In genomic region chr19:4005091-4005490, GRCm38 (mm10) we compare ENCODE assay signal across 37 mouse cellular contexts. TPM values are rescaled to one million over a fixed set of nuclear protein-coding genes. Genes with fewer than 3 reads are reported as not detected.
DNase-seq lines count a peak whose midpoint lies in the region; ATAC-seq and TF ChIP-seq lines count a peak whose summit lies in the region.
"Had no signal": no experiment of that assay in that cellular context is flagged by ENCODE, and none has a peak within 500 bp of the region (broad histone marks: within the 10 kb centered on the region; RNA-seq: fewer than 3 reads in every experiment).

No protein-coding gene starts in this region.

- no peak overlapping the region for H3K27ac ChIP-seq in cerebellum, adult 2 months (ENCODE audit: insufficient read depth, low read length)
- peak overlapping the region; percentile 35; the same call in 1 of the 2 replicates for H3K27ac ChIP-seq in heart, embryonic 11.5 days (ENCODE audit: low read depth, low read length)
- peak overlapping the region; percentile 47 for H3K27ac ChIP-seq in heart, embryonic 16.5 days (ENCODE audit: low read length)
- H3K27ac ChIP-seq: embryonic facial prominence, embryonic 10.5 days; embryonic facial prominence, embryonic 15.5 days; forebrain, embryonic 15.5 days; hindbrain, embryonic 10.5 days; hindbrain, embryonic 15.5 days; kidney, embryonic 15.5 days; layer of hippocampus, adult 2 months; left cerebral cortex, adult 2 months; limb, embryonic 12.5 days; midbrain, embryonic 12.5 days had no signal

- 0 out of 2 replicates have a peak overlapping the region, but pooled peaks have one; percentile 5 for H3K4me2 ChIP-seq in heart, embryonic 11.5 days
- H3K4me2 ChIP-seq in heart, embryonic 16.5 days (ENCODE audit: low read depth, low read length): peak overlapping the region; percentile 34; the same call in 1 of the 2 replicates
- H3K4me2 ChIP-seq: embryonic facial prominence, embryonic 15.5 days; forebrain, embryonic 15.5 days; hindbrain, embryonic 15.5 days; kidney, embryonic 15.5 days; limb, embryonic 12.5 days; liver, embryonic 11.5 days; midbrain, embryonic 12.5 days had no signal

- H3K36me3 ChIP-seq in heart, embryonic 11.5 days (ENCODE audit: control insufficient read depth, insufficient read depth, low read length): peaks cover 29% of the 10 kb centered on the region
- H3K36me3 ChIP-seq in heart, embryonic 16.5 days (ENCODE audit: control insufficient read depth, insufficient read depth): peaks cover 35% of the 10 kb centered on the region

- WGBS in cerebellum, adult 2 months: 76% methylated on average over 9 of the region's 9 CpGs
- WGBS in heart, embryonic 11.5 days (ENCODE audit: insufficient replicate concordance): 88% methylated on average over 9 of the region's 9 CpGs
- WGBS in heart, embryonic 16.5 days: 69% methylated on average over 9 of the region's 9 CpGs

- TF ChIP-seq POLR2A in cerebellum, adult 2 months (IDR thresholded peaks at IDR 0.05; ENCODE audit: borderline replicate concordance, insufficient read depth, low read length): no peak

- no peaks in the 10 kb centered on the region for H3K27me3 ChIP-seq in cerebellum, adult 2 months (ENCODE audit: control insufficient read depth, insufficient read depth, low read length)
- no peaks in the 10 kb centered on the region for H3K27me3 ChIP-seq in heart, embryonic 11.5 days (ENCODE audit: control insufficient read depth, insufficient read depth, low read length)
- no peaks in the 10 kb centered on the region for H3K27me3 ChIP-seq in heart, embryonic 16.5 days (ENCODE audit: control insufficient read depth, insufficient read depth, low read length)
- H3K27me3 ChIP-seq: CH12.LX; embryonic facial prominence, embryonic 15.5 days; forebrain, embryonic 15.5 days; hindbrain, embryonic 15.5 days; kidney, embryonic 15.5 days; limb, embryonic 12.5 days had no signal

- no peak for TF ChIP-seq CTCF in cerebellum, adult 2 months (IDR thresholded peaks at IDR 0.05; ENCODE audit: borderline replicate concordance, insufficient read depth, low read depth, low read length)

- H3K9me3 ChIP-seq in heart, embryonic 11.5 days (replicated peaks; ENCODE audit: control insufficient read depth, low read length): no peaks in the 10 kb centered on the region
- no peaks in the 10 kb centered on the region for H3K9me3 ChIP-seq in heart, embryonic 16.5 days (replicated peaks; ENCODE audit: control insufficient read depth, low read length)
- H3K9me3 ChIP-seq: embryonic facial prominence, embryonic 10.5 days; embryonic facial prominence, embryonic 15.5 days; forebrain, embryonic 15.5 days; hindbrain, embryonic 10.5 days; hindbrain, embryonic 15.5 days; kidney, embryonic 15.5 days; limb, embryonic 12.5 days; midbrain, embryonic 12.5 days had no signal

- peaks cover 9% of the 10 kb centered on the region; the same call in 1 of the 2 replicates for H3K4me1 ChIP-seq in cerebellum, adult 2 months (ENCODE audit: control insufficient read depth, insufficient read depth, low read length)
- peaks cover 39% of the 10 kb centered on the region for H3K4me1 ChIP-seq in heart, embryonic 11.5 days (ENCODE audit: control insufficient read depth, insufficient read depth, low read length)
- peaks cover 45% of the 10 kb centered on the region for H3K4me1 ChIP-seq in heart, embryonic 16.5 days (ENCODE audit: control insufficient read depth, insufficient read depth, low read length)

- no peak for ATAC-seq in heart, embryonic 11.5 days (replicated peaks; ENCODE audit: insufficient number of reproducible peaks, low FRiP score, low TSS enrichment)
- no peak for ATAC-seq in heart, embryonic 16.5 days (replicated peaks; ENCODE audit: extremely low read depth, insufficient read depth, low FRiP score)
- ATAC-seq: activated CD4-positive, CD25-positive, alpha-beta regulatory T cell, adult 4 months; forebrain, embryonic 15.5 days; inflammation-experienced regulatory T-cells, adult 6 months had no signal

- H3K4me3 ChIP-seq in cerebellum, adult 2 months (replicated peaks; ENCODE audit: insufficient read depth, low read depth, low read length): no peak overlapping the region
- no peak overlapping the region for H3K4me3 ChIP-seq in heart, embryonic 11.5 days (ENCODE audit: low read depth, low read length)
- H3K4me3 ChIP-seq in heart, embryonic 16.5 days (ENCODE audit: low read length): no peak overlapping the region
- H3K4me3 ChIP-seq: embryonic facial prominence, embryonic 10.5 days; embryonic facial prominence, embryonic 15.5 days; forebrain, embryonic 15.5 days; hindbrain, embryonic 10.5 days; hindbrain, embryonic 15.5 days; kidney, embryonic 15.5 days; layer of hippocampus, adult 2 months; left cerebral cortex, adult 2 months; limb, embryonic 12.5 days; midbrain, embryonic 12.5 days had no signal

- peak; percentile 27 for DNase-seq in cerebellum, adult 9-11 months
- DNase-seq in cerebellum, adult 2 months: no peak
- DNase-seq in heart, adult 9 months (ENCODE audit: low spot score in 2 of 2): no peak
- DNase-seq in kidney, adult 11 months: peak; percentile 1
- no peak for DNase-seq in kidney, postnatal 10 days
- no peak for DNase-seq in ovary, postnatal 36 days (ENCODE audit: low spot score)
- DNase-seq: adrenal gland, adult 2 months; adrenal gland, postnatal 36 days; cerebellum, adult 18-20 months; cerebellum, postnatal 25 days; gastrocnemius, postnatal 36 days; kidney, adult 18-20 months; kidney, postnatal 36 days; lung, postnatal 36 days; retina, postnatal 1 day; right cerebral cortex, postnatal 14 days; thymus, postnatal 14 days had no signal

- H3K9ac ChIP-seq in heart, embryonic 11.5 days (ENCODE audit: low read depth, low read length): no peak overlapping the region
- peak overlapping the region; percentile 39 for H3K9ac ChIP-seq in heart, embryonic 16.5 days (ENCODE audit: low read length)
- H3K9ac ChIP-seq: embryonic facial prominence, embryonic 15.5 days; forebrain, embryonic 15.5 days; hindbrain, embryonic 15.5 days; kidney, embryonic 15.5 days; limb, embryonic 12.5 days; midbrain, embryonic 12.5 days had no signal

RNA-seq across cellular contexts. Expression of gene Doc2g, which starts 2.0 kb away (rescaled TPM):
- polyA plus RNA-seq in cerebellum, adult 2 months (2012; rRNA removed): 15.8 and 19.9 TPM in 2 replicates
- 64.5 and 65.9 TPM in 2 replicates for polyA plus RNA-seq in heart, embryonic 11.5 days (2014; fragmentation: Nextera tagmentation; extraction: Ambion mirVana)
- 84.9 and 90.6 TPM in 2 replicates for polyA plus RNA-seq in heart, embryonic 16.5 days (2015; fragmentation: Nextera tagmentation; extraction: Ambion mirVana)

RNA-seq across cellular contexts. Expression of gene Gm49405, which starts 4.7 kb away (rescaled TPM):
- 4.8 and 5.5 TPM in 2 replicates for polyA plus RNA-seq in cerebellum, adult 2 months (2012; rRNA removed)
- polyA plus RNA-seq in heart, embryonic 11.5 days (2014; fragmentation: Nextera tagmentation; extraction: Ambion mirVana): 2.3 and 2.5 TPM in 2 replicates
- polyA plus RNA-seq in heart, embryonic 16.5 days (2015; fragmentation: Nextera tagmentation; extraction: Ambion mirVana): 6.2 TPM in 2 replicates

RNA-seq across cellular contexts. Expression of gene Nudt8, which starts 4.7 kb away (rescaled TPM):
- 8.4 and 9.4 TPM in 2 replicates for polyA plus RNA-seq in cerebellum, adult 2 months (2012; rRNA removed)
- 48.0 and 48.8 TPM in 2 replicates for polyA plus RNA-seq in heart, embryonic 11.5 days (2014; fragmentation: Nextera tagmentation; extraction: Ambion mirVana)
- 67.8 and 75.1 TPM in 2 replicates for polyA plus RNA-seq in heart, embryonic 16.5 days (2015; fragmentation: Nextera tagmentation; extraction: Ambion mirVana)

RNA-seq across cellular contexts. Expression of gene Ndufv1, which starts 7.5 kb away (rescaled TPM):
- 331 and 332 TPM in 2 replicates for polyA plus RNA-seq in cerebellum, adult 2 months (2012; rRNA removed)
- polyA plus RNA-seq in heart, embryonic 11.5 days (2014; fragmentation: Nextera tagmentation; extraction: Ambion mirVana): 369 and 417 TPM in 2 replicates
- 618 and 661 TPM in 2 replicates for polyA plus RNA-seq in heart, embryonic 16.5 days (2015; fragmentation: Nextera tagmentation; extraction: Ambion mirVana)

RNA-seq across cellular contexts. Expression of gene Tbx10, which starts 12.5 kb away (rescaled TPM):
- 0.08 and 0.33 TPM in 2 replicates for polyA plus RNA-seq in cerebellum, adult 2 months (2012; rRNA removed)
- polyA plus RNA-seq in heart, embryonic 11.5 days (2014; fragmentation: Nextera tagmentation; extraction: Ambion mirVana): 0.11 TPM in 1 of 2 replicates, not detected in the other
- not detected in 2 replicates for polyA plus RNA-seq in heart, embryonic 16.5 days (2015; fragmentation: Nextera tagmentation; extraction: Ambion mirVana)
- polyA plus RNA-seq: activated CD4-positive, CD25-positive, alpha-beta regulatory T cell, adult 4 months; adrenal gland, adult 2 months; embryonic facial prominence, embryonic 15.5 days; frontal cortex, adult 2 months; inflammation-experienced regulatory T-cells, adult 6 months; limb, embryonic 12.5 days; liver, embryonic 16.5 days; midbrain, embryonic 12.5 days; neural tube, embryonic 14.5 days; stomach, embryonic 14.5 days had no signal

Comparison
In these comparisons a context has a peak if more than half of its experiments do, and no peak if none do; other contexts are left out.
1. DNase-seq: peak in cerebellum, adult 9-11 months (single experiment) and kidney, adult 11 months (single experiment); none in cerebellum, adult 2 months (0 of 2), heart, adult 9 months (0 of 2), kidney, postnatal 10 days (single experiment) and ovary, postnatal 36 days (single experiment).